Mouse (Mus musculus) testis, adult 2 months (tissue): ENCODE data around the gene Pecr.

Experiments
- CTCF ChIP-seq: fragments of 200-500 bp; IDR thresholded peaks from 2 replicates; pipeline ENCODE4 v1.5.1; 2012; ENCODE audit warnings: low read depth, mild to moderate bottlenecking, inconsistent platforms, low read length, moderate library complexity; ENCODE audit not compliant: control insufficient read depth, insufficient read depth, insufficient replicate concordance
- POLR2A ChIP-seq: fragments of 200-500 bp; IDR thresholded peaks from 2 replicates; pipeline ENCODE4 v1.6.1; 2012; ENCODE audit warnings: low read depth, mild to moderate bottlenecking, inconsistent platforms, low read length, moderate library complexity; ENCODE audit not compliant: control insufficient read depth

DNA sequence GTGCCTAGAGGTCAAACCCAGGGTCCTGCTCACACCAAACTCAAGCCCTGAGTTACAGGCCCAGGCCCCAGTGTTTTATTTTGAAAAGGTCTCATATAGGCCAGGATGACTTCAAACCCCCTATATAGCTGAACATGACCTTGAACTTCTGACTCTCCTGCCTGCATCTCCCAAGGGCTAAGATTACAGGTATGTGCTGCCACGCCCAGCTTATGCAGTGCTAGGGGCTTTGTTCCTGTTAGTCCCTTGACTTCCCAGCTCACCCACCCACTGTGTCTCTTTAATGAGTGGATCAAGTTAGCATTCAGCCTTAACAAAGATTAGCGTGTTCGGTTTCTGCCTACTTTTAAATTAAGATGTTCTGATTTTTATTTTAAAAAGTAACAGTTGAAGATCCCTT lies 70.2 kb downstream of the Pecr start:
- TF ChIP-seq CTCF (no peak), POLR2A (no peak)
